Mouse (Mus musculus) testis, adult 2 months (tissue): ENCODE measurements around the gene Ulk4. TPM values are rescaled to one million over a fixed set of nuclear protein-coding genes. Genes with fewer than 3 reads are reported as not detected.

Experiments used
- H3K27ac ChIP-seq: fragments of 200-500 bp; 2 replicates; pipeline ENCODE4 v1.5.1; 2012; ENCODE audit warnings: low read depth, low read length; ENCODE audit not compliant: control insufficient read depth, insufficient read depth
- H3K27me3 ChIP-seq: fragments of 200-500 bp; 2 replicates; pipeline ENCODE4 v1.6.1; 2012; ENCODE audit warnings: mild to moderate bottlenecking, low read length, moderate library complexity; ENCODE audit not compliant: control insufficient read depth, insufficient read depth
- H3K36me3 ChIP-seq: fragments of 200-500 bp; 2 replicates; pipeline ENCODE4 v1.6.1; 2012; ENCODE audit warnings: mild to moderate bottlenecking, low read length; ENCODE audit not compliant: control insufficient read depth, insufficient read depth
- H3K4me1 ChIP-seq: fragments of 200-500 bp; 2 replicates; pipeline ENCODE4 v1.6.1; 2012; ENCODE audit warnings: low read length; ENCODE audit not compliant: control insufficient read depth, insufficient read depth
- H3K4me3 ChIP-seq: fragments of 200-500 bp; 2 replicates; pipeline ENCODE4 v1.5.1; 2012; ENCODE audit warnings: low read depth, mild to moderate bottlenecking, low read length, moderate library complexity, mixed read lengths; ENCODE audit not compliant: control insufficient read depth
- CTCF ChIP-seq: fragments of 200-500 bp; IDR thresholded peaks from 2 replicates; pipeline ENCODE4 v1.5.1; 2012; ENCODE audit warnings: low read depth, mild to moderate bottlenecking, inconsistent platforms, low read length, moderate library complexity; ENCODE audit not compliant: control insufficient read depth, insufficient read depth, insufficient replicate concordance
- POLR2A ChIP-seq: fragments of 200-500 bp; IDR thresholded peaks from 2 replicates; pipeline ENCODE4 v1.6.1; 2012; ENCODE audit warnings: low read depth, mild to moderate bottlenecking, inconsistent platforms, low read length, moderate library complexity; ENCODE audit not compliant: control insufficient read depth
- polyA plus RNA-seq: library from polyadenylated mRNA; depleted of rRNA; stranded (reverse); fragments of >200 nt; gene quantifications from 2 replicates; pipeline ENCODE4 v1.2.3, GENCODE M21; 2012

Gene Ulk4
- polyA plus RNA-seq, 1 experiment, result 291 TPM

- H3K27me3 ChIP-seq, result no peaks in the 10 kb centered on the region
- no peak overlapping the region for H3K4me3 ChIP-seq
- H3K36me3 ChIP-seq, result no peaks in the 10 kb centered on the region
- TF ChIP-seq CTCF, result no peak
- TF ChIP-seq POLR2A, result no peak
- no peak overlapping the region for H3K27ac ChIP-seq
- H3K4me1 ChIP-seq, result no peaks in the 10 kb centered on the region
These were observed 256.6 kb downstream of the Ulk4 start for GRCm38 (mm10) chr9:121020360-121020759.

GRCm38 (mm10) chr9:121019932-121020331, 257.1 kb downstream of the Ulk4 start:
- Histone ChIP-seq H3K36me3 (no peaks in the 10 kb centered on the region), H3K27me3 (no peaks in the 10 kb centered on the region), H3K4me3 (no peak overlapping the region), H3K4me1 (no peaks in the 10 kb centered on the region), H3K27ac (no peak overlapping the region)
- TF ChIP-seq POLR2A (no peak), CTCF (no peak)

DNA sequence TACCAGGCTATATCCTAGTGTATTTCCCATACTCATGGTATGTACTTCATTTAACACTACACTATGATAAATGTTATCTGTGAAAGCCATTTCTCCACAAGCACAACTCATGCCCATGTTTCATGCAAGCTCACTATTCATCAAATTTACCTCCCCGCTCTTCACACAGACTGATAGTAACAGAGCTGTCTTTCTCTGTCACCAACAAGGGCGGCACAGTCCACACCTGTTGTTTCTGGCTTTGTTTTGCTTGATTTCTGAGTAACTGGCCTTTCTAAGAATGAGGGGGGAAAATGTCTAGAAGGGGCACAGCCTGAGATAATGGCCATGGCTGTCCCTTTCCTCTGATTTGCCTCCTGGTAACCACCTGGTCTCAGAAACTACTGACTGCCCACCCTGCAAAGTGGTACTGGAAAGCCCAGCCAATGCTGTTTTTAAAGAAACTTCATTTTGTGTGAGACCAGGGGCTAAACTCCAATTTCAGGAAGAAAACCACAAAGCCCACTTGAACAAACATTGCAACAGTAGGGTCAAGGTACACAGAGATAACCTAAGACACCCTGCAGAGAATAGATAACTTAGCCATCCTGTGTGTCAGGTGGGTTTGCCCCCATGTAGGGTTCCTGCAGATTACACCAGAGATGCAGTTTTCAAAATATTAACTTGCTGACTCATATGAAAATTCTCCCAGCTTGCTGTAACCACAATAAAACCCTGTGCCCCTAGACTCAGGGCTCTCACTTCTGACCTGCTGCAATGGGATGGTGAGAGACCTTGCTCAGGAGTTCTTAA, 258.3 kb downstream of the Ulk4 start:
- Histone ChIP-seq H3K27me3 (no peaks in the 10 kb centered on the region), H3K36me3 (no peaks in the 10 kb centered on the region), H3K4me1 (no peaks in the 10 kb centered on the region), H3K4me3 (no peak overlapping the region), H3K27ac (no peak overlapping the region)
- TF ChIP-seq POLR2A (no peak), CTCF (no peak)

DNA sequence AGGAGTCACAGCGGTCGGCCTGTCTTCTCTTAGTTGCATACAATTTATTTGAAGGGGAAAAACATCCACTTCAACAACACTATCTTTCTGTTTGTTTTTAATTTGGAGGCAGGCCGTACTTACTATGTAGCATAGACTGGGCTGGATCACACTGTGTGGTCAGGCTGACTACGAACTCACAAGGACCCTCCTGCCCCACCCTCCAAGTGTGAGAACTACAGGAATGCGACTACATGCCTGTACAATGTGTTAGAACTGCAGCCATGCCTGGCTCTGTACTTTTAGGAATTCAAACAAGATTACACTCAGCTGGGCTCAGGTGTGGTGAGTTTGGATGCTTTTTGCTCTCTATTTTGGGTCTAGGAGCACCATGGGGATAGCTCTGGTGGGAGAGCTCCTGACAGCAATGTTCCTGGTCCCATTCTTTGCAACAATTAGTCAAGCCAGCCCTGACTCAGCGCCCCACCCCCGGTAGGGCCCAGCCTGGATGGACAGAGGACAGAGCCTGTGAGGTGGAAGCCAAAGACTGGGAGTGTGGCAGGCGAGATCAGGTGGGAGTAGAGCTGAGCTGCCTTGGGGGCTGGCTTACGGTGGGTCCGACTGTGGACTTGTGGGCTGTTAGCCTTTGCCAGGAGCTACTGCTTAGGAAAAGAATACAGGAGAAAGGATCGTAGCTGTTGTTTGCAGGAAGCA, 261.0 kb downstream of the Ulk4 start:
- Histone ChIP-seq H3K4me1 (no peaks in the 10 kb centered on the region), H3K27ac (no peak overlapping the region), H3K27me3 (no peaks in the 10 kb centered on the region), H3K4me3 (no peak overlapping the region), H3K36me3 (no peaks in the 10 kb centered on the region)
- no peak for TF ChIP-seq POLR2A
- TF ChIP-seq CTCF, result no peak

- no peaks in the 10 kb centered on the region for H3K4me1 ChIP-seq
- H3K27me3 ChIP-seq, result no peaks in the 10 kb centered on the region
- TF ChIP-seq CTCF (no peak), POLR2A (no peak)
- no peaks in the 10 kb centered on the region for H3K36me3 ChIP-seq
- no peak overlapping the region for H3K4me3 ChIP-seq
- H3K27ac ChIP-seq, result no peak overlapping the region
These were observed 265.5 kb downstream of the Ulk4 start for GRCm38 (mm10) chr9:121011540-121011939.

DNA sequence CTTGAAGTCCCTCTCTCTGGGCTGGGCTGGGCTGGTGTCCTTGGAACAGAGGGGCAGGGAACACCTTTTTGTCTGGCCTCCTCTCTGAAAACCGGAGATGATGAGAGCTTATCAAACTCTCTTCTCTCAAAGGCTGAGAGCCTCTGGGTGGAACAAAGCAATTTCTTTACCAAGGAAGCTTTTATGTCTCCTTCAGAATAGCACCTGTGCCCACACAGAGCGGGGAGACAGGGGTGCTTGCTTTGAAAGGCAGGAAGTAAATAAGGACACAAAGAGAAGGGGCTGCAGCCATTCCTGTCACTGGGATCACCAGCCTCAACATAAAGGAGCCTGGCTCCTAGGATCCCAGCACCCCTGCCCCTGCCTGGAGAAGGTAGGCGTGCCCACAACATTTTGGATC, 266.5 kb downstream of the Ulk4 start:
- no peak overlapping the region for H3K27ac ChIP-seq
- no peaks in the 10 kb centered on the region for H3K27me3 ChIP-seq
- no peaks in the 10 kb centered on the region for H3K36me3 ChIP-seq
- no peak for TF ChIP-seq POLR2A
- no peak for TF ChIP-seq CTCF
- H3K4me1 ChIP-seq, result no peaks in the 10 kb centered on the region
- no peak overlapping the region for H3K4me3 ChIP-seq

GRCm38 (mm10) chr9:121005961-121006360, 271.0 kb downstream of the Ulk4 start:
- Histone ChIP-seq H3K27ac (no peak overlapping the region), H3K36me3 (no peaks in the 10 kb centered on the region), H3K4me1 (peaks cover 3% of the 10 kb centered on the region; the same call in 1 of the 2 replicates), H3K4me3 (no peak overlapping the region), H3K27me3 (no peaks in the 10 kb centered on the region)
- TF ChIP-seq POLR2A (no peak), CTCF (no peak)
